Mouse (Mus musculus) Patski (cell line): ENCODE data around the gene Ntsr2. TPM values are rescaled to one million over a fixed set of nuclear protein-coding genes. Genes with fewer than 3 reads are reported as not detected.

Experiments
- ATAC-seq: fragments of 100-300 bp; one replicate; pipeline ENCODE4 v1.8.0; 2021
- CTCF ChIA-PET: fragments of 350-600 bp; sonication (Branson Sonifier 250); formaldehyde crosslinking; loops from one replicate; lab custom pipeline; 2022; ENCODE audit warnings: inconsistent platforms; lab: Charles Lee
- POLR2A ChIA-PET: fragments of 350-600 bp; sonication (Branson Sonifier 250); formaldehyde crosslinking; loops from one replicate; lab custom pipeline; 2022; ENCODE audit warnings: antibody characterized with exemption, inconsistent platforms; lab: Charles Lee
- DNase-seq: peaks from one replicate; pipeline ENCODE4 v3.0.0-alpha.2; 2011; ENCODE audit warnings: low read depth, low spot score
- H3K27me3 ChIP-seq: fragments of 371-371 bp; one replicate; pipeline ENCODE4 v1.5.1; 2021
- CTCF ChIP-seq: fragments of 100-300 bp; IDR thresholded peaks from one replicate; pipeline ENCODE4 v1.5.1; 2021
- in situ Hi-C: fragments of 300-500 bp; cut with MboI; formaldehyde crosslinking; loops from 3 replicates; pipeline ENCODE4 v1.11.1; 2018; ENCODE audit warnings: low pct_unique_long_range_greater_than_20kb, mixed read lengths
- polyA plus RNA-seq: library from polyadenylated mRNA; unstranded; gene quantifications from one replicate; pipeline ENCODE4 v1.2.3, GENCODE M21; 2021

Gene Ntsr2
- polyA plus RNA-seq, 1 experiment from 2014 or later, result not detected

DNA sequence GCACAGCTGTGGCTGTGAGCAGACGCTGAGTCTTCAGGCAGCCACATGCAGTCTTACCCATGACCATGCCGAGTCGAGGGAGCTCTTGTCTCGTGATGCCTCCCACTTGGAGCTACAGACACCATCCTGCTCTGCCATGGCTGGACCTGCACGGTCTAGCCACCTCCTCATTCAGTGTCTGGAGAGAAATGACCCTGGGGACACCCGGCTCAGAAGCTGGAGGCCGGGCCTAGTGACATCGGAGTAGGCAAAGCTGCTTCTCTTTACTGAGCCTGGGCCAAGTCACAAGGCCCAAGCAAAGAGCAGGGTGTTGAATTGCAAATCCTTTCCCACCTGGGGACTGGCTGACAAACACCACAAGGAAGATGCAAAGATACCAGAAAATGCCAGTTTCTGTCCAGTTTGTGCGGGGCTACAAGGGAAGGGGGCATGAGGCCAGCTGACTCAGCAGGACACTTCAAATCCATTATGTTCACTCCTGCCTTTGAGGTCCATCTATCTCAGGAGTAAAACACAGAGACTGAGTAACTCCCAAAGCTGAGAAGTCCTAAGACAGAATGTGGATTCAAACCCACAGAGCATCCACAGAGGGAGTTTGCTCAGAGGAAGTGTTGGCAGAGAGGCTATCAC, 6.3 kb upstream of the Ntsr2 start:
- ATAC-seq (no peak), DNase-seq (no peak)
- CTCF ChIA-PET, result interaction anchor here (1.5 to 1.9 kb wide), 3 partner anchors 13 to 78 kb away, joined by 3 to 8 read pairs (median 6); no protein-coding TSS in a partner anchor
- no peak for TF ChIP-seq CTCF
- in situ Hi-C loops, result no loop called here
- no peaks in the 10 kb centered on the region for H3K27me3 ChIP-seq
- POLR2A ChIA-PET, result no interaction called here

DNA sequence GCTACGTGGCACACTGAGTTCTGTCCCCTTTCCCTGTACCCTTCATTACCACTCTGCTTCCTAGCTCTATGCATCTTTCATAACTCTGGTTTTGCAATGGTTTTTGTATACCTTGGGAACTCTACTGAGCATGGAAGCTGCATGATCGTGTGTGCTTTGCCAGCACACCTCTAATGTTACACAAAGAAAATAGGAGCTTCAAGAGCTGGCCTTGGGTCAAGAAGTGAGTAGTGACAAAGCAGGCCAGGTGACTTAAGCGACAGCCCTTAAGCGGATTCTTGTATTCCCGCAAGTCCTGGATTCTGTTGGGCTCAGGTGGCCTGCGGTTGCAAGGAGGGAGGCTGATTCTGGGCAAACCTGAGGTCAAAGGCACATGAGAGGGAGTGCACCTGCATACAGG, 4.9 kb upstream of the Ntsr2 start:
- in situ Hi-C loops, result no loop called here
- TF ChIP-seq CTCF, result no peak
- CTCF ChIA-PET, result no interaction called here

GRCm38 (mm10) chr12:16649819-16650218, 3.4 kb upstream of the Ntsr2 start:
- in situ Hi-C loops, result no loop called here
- no peak for ATAC-seq
- ChIA-PET CTCF (no interaction called here), POLR2A (no interaction called here)
- DNase-seq, result no peak
- TF ChIP-seq CTCF, result no peak
- peaks cover 8% of the 10 kb centered on the region for H3K27me3 ChIP-seq

More for the DNA sequence above, 4.9 kb upstream of the Ntsr2 start:
- ATAC-seq (no peak), DNase-seq (no peak)
- peaks cover 4% of the 10 kb centered on the region for H3K27me3 ChIP-seq
- POLR2A ChIA-PET, result no interaction called here

- in situ Hi-C loops, result no loop called here
- TF ChIP-seq CTCF, result no peak
- POLR2A ChIA-PET, result no interaction called here
- ATAC-seq (no peak), DNase-seq (no peak)
- H3K27me3 ChIP-seq, result peaks cover 28% of the 10 kb centered on the region
- CTCF ChIA-PET, result no interaction called here
Observed at GRCm38 (mm10) chr12:16655604-16656003, 2.4 kb downstream of the Ntsr2 start.

- DNase-seq (no peak), ATAC-seq (peak; percentile 60)
- CTCF ChIA-PET, result interaction anchor here (1.3 kb wide), 1 partner anchor 88 kb away, joined by 3 read pairs; no protein-coding TSS in a partner anchor
- in situ Hi-C loops, result no loop called here
- POLR2A ChIA-PET, result no interaction called here
- no peak for TF ChIP-seq CTCF
- peaks cover 25% of the 10 kb centered on the region for H3K27me3 ChIP-seq
Observed at GRCm38 (mm10) chr12:16656906-16657875, 4.0 kb downstream of the Ntsr2 start.

DNA sequence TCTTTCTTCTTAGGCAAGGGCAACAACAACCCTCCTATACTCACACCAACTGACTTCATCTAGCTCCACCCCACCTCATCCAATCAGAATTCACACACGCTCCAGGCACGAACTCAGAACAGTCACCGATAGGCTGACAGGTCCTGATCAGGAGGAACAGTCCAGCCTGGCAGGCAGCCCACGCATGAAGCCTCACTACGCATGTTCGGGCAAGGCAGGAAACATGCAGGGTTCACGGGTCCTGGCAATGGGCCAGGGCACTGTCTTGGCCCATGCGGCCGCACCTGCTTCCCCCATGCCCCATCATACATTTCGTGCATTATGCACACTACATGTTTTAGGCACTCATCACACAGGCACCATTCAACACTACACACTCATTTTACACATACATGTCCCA, 8.3 kb downstream of the Ntsr2 start:
- in situ Hi-C loops, result no loop called here
- POLR2A ChIA-PET, result no interaction called here

DNA sequence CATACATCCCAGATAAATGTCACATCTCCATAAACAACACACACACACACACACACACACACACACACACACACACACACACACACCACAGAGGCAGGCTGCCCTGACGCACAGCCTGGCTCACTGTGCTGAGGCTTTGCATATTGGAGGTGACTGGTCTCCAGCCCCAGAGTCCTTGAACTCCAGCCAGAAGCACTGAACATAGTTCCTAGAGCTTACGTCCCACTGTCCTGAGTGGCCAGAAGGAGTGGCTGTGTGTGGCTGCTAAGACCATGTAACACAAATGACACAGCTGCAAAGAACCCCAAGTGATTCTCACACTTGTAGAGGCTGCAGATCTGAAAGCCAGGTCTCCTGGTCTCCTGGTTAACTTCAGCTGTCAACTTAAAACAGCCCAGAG, 8.8 kb downstream of the Ntsr2 start:
- TF ChIP-seq CTCF, result no peak
- ChIA-PET CTCF (no interaction called here), POLR2A (no interaction called here)
- DNase-seq (no peak), ATAC-seq (no peak)
- peaks cover 17% of the 10 kb centered on the region for H3K27me3 ChIP-seq
- in situ Hi-C loops, result no loop called here

More for the DNA sequence above, 8.3 kb downstream of the Ntsr2 start:
- no peak for TF ChIP-seq CTCF
- DNase-seq (no peak), ATAC-seq (no peak)
- H3K27me3 ChIP-seq, result peaks cover 19% of the 10 kb centered on the region
- CTCF ChIA-PET, result no interaction called here

DNA sequence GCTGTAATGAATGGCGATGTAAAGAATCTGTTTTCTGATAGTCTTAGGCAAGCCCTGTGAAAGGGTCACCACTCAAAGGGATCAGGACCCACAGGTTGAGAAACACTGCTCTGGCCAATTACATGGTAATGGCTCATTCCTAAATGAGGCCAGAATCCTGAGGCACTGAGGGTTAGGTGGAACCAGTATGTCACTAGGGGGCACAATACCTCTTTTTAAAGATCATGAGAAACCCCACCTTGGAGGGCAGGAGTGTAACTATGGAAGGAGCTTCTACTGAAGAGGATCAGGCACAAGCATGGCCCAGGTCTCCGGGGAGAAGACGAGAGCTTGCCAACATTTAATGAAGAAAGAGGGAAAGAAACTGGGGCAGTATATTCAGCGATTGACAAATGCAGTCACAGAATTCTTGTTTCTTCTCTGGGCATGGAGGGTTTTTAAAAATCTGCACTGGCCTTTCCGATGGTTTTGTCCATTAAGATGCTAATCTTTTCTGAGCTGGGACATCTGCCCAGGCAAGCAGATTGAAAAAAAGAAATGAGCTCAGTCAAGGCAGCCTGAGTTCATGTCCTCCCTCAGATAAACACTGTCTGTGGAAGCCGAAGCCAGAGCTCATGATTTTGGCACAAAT, 9.9 kb downstream of the Ntsr2 start:
- POLR2A ChIA-PET, result no interaction called here
- CTCF ChIA-PET, result interaction anchor here (0.6 to 1.3 kb wide), 4 partner anchors 9 to 22 kb away, joined by 3 read pairs; no protein-coding TSS in a partner anchor
- ATAC-seq (no peak), DNase-seq (no peak)
- H3K27me3 ChIP-seq, result peaks cover 13% of the 10 kb centered on the region
- no peak for TF ChIP-seq CTCF
- in situ Hi-C loops, result no loop called here

GRCm38 (mm10) chr12:16665022-16665421, 11.8 kb downstream of the Ntsr2 start:
- CTCF ChIA-PET, result no interaction called here
- ATAC-seq (no peak), DNase-seq (no peak)
- POLR2A ChIA-PET, result no interaction called here
- in situ Hi-C loops, result no loop called here
- TF ChIP-seq CTCF, result no peak
- H3K27me3 ChIP-seq, result peaks cover 5% of the 10 kb centered on the region

GRCm38 (mm10) chr12:16669176-16669575, 16.0 kb downstream of the Ntsr2 start:
- no peak for DNase-seq
- no peak for ATAC-seq
- no peak for TF ChIP-seq CTCF
- H3K27me3 ChIP-seq, result peaks cover 10% of the 10 kb centered on the region
- POLR2A ChIA-PET, result no interaction called here
- CTCF ChIA-PET, result no interaction called here
- in situ Hi-C loops, result no loop called here
